Mouse (Mus musculus): ENCODE data around the gene Ctps2. TPM values are rescaled to one million over a fixed set of nuclear protein-coding genes. Genes with fewer than 3 reads are reported as not detected.

The Ctps2 gene
- polyA plus RNA-seq, 1 experiment from 2014 or later: 29.6 TPM

DNA sequence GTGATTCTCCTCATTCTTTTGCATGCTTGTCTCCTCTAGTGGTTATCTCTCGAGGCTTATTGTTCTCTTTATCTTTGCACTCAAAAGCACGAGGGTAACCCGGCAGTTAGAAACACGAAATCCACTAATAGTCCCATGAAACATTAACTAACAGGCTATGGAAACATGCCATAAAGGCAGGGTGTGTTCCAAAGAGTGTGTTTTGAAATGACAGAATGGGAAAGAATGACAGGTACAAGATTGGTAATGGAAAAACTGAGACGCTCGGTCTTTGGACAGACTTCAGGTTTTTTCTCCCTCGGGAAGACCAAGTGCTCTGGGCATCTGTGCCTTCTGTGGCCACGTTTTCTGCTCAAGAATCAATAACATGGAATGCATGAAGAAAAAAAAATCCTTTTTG lies 66.4 kb downstream of the Ctps2 start:
- no peaks in the 10 kb centered on the region for H3K4me1 ChIP-seq (replicated peaks; ENCODE audit: control insufficient read depth, insufficient read depth, low read length)
- no peak for TF ChIP-seq CTCF (IDR thresholded peaks at IDR 0.05; ENCODE audit: low read depth)
- no peak overlapping the region for H3K9ac ChIP-seq (ENCODE audit: low read depth, low read length)
- no peaks in the 10 kb centered on the region for H3K9me3 ChIP-seq (ENCODE audit: control insufficient read depth)
- H3K4me3 ChIP-seq (ENCODE audit: low read depth, low read length): no peak overlapping the region
- WGBS: 55% methylated on average over 8 of the region's 8 CpGs
- H3K4me2 ChIP-seq (replicated peaks; ENCODE audit: low read depth): 0 out of 2 replicates have a peak overlapping the region, but pooled peaks have one; percentile 32
- ATAC-seq: peak; percentile 71
- no peaks in the 10 kb centered on the region for H3K27me3 ChIP-seq (replicated peaks; ENCODE audit: control insufficient read depth, insufficient read depth, low read length)
- no peak overlapping the region for H3K27ac ChIP-seq (ENCODE audit: low read depth, low read length)
- no peaks in the 10 kb centered on the region for H3K36me3 ChIP-seq (ENCODE audit: control insufficient read depth, insufficient read depth)

DNA sequence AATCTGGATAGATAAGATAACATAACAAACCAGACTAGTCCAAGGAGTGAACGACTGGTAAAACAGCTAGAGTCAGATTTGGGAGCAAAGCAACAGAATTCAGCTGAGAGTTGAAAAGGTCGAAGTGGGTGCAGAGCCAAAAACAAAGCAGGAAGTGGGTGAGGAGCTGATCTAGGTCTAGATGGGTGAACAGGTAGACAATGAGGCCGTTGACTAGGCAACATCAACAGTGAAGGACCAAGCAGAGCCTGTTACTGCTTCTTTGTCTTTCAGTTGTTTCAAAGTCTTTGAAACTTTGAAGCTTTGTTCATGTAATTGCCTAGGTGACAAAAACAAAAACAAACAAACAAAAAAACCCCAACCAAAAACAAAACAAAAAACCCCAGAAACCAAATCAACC lies 75.2 kb downstream of the Ctps2 start:
- WGBS: 74% methylated on average over 3 of the region's 3 CpGs
- no peak overlapping the region for H3K4me2 ChIP-seq (replicated peaks; ENCODE audit: low read depth)
- H3K9me3 ChIP-seq (ENCODE audit: control insufficient read depth): no peaks in the 10 kb centered on the region
- H3K27ac ChIP-seq (ENCODE audit: low read depth, low read length): no peak overlapping the region
- H3K9ac ChIP-seq (ENCODE audit: low read depth, low read length): no peak overlapping the region
- H3K4me1 ChIP-seq (replicated peaks; ENCODE audit: control insufficient read depth, insufficient read depth, low read length): no peaks in the 10 kb centered on the region
- no peak for TF ChIP-seq CTCF (IDR thresholded peaks at IDR 0.05; ENCODE audit: low read depth)
- ATAC-seq: no peak
- H3K4me3 ChIP-seq (ENCODE audit: low read depth, low read length): no peak overlapping the region
- no peaks in the 10 kb centered on the region for H3K36me3 ChIP-seq (ENCODE audit: control insufficient read depth, insufficient read depth)
- H3K27me3 ChIP-seq (replicated peaks; ENCODE audit: control insufficient read depth, insufficient read depth, low read length): no peaks in the 10 kb centered on the region

DNA sequence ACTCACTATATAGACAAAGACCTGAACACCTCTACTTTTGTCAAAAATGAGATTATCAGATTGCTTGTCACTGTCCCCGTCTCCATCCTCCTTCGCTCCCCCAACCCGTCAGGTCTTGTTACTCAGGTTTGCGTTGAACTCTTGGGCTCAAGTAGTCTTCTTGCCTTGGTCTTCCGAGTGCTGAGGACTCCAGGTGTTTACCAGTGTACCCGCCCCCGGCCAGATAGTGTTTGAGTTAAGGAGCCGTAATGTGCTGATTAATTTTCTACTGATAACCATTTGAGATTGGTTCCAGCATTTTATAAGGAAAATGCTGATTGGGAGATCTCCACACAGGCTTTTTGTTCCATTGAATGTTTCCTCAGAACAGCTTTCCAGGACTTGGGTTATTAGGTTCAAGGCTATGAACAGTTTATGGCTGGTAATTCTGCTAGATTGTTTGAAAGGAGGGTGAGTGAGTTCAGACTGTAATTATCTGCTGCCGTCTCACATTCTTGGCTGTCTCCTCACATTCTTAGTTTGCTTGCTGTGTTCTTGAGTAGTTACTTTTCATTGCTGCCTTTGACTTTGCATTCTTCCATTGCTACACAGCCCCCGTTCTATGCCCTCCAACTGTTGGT lies 85.9 kb downstream of the Ctps2 start:
- H3K9me3 ChIP-seq (ENCODE audit: control insufficient read depth): no peaks in the 10 kb centered on the region
- no peak overlapping the region for H3K9ac ChIP-seq (ENCODE audit: low read depth, low read length)
- H3K4me2 ChIP-seq (replicated peaks; ENCODE audit: low read depth): no peak overlapping the region
- no peaks in the 10 kb centered on the region for H3K27me3 ChIP-seq (replicated peaks; ENCODE audit: control insufficient read depth, insufficient read depth, low read length)
- H3K4me1 ChIP-seq (replicated peaks; ENCODE audit: control insufficient read depth, insufficient read depth, low read length): no peaks in the 10 kb centered on the region
- TF ChIP-seq CTCF (IDR thresholded peaks at IDR 0.05; ENCODE audit: low read depth): no peak
- 62% methylated on average over 10 of the region's 10 CpGs for WGBS
- peak; percentile 73 for ATAC-seq
- H3K4me3 ChIP-seq (ENCODE audit: low read depth, low read length): no peak overlapping the region
- no peaks in the 10 kb centered on the region for H3K36me3 ChIP-seq (ENCODE audit: control insufficient read depth, insufficient read depth)
- H3K27ac ChIP-seq (ENCODE audit: low read depth, low read length): no peak overlapping the region

DNA sequence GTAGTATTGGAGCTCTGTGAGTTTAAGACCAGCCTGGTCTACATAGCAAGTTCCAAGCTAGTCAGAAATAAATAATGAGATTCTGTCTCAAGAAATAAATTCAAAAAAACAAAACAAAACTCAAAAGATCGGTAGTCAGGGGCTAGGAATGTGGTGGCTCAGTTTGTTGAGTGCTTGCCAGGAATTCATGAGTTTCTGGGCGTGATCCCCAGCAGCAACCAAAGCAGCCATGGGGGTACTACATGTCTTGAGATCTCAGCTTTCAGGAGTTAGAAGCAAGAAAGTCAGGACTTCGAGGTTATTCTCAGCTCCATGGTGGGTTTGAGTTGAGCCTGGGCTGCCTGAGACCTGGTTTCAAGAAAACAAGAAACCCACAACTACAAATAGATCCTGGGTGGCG lies 90.4 kb downstream of the Ctps2 start:
- Histone ChIP-seq H3K36me3 (ENCODE audit: control insufficient read depth, insufficient read depth) (no peaks in the 10 kb centered on the region), H3K27ac (ENCODE audit: low read depth, low read length) (no peak overlapping the region), H3K9ac (ENCODE audit: low read depth, low read length) (no peak overlapping the region), H3K4me2 (replicated peaks; ENCODE audit: low read depth) (no peak overlapping the region), H3K4me3 (ENCODE audit: low read depth, low read length) (no peak overlapping the region), H3K9me3 (ENCODE audit: control insufficient read depth) (no peaks in the 10 kb centered on the region), H3K27me3 (replicated peaks; ENCODE audit: control insufficient read depth, insufficient read depth, low read length) (no peaks in the 10 kb centered on the region), H3K4me1 (replicated peaks; ENCODE audit: control insufficient read depth, insufficient read depth, low read length) (no peaks in the 10 kb centered on the region)
- no peak for TF ChIP-seq CTCF (IDR thresholded peaks at IDR 0.05; ENCODE audit: low read depth)
- WGBS: 81% methylated on average over 4 of the region's 4 CpGs
- no peak for ATAC-seq

DNA sequence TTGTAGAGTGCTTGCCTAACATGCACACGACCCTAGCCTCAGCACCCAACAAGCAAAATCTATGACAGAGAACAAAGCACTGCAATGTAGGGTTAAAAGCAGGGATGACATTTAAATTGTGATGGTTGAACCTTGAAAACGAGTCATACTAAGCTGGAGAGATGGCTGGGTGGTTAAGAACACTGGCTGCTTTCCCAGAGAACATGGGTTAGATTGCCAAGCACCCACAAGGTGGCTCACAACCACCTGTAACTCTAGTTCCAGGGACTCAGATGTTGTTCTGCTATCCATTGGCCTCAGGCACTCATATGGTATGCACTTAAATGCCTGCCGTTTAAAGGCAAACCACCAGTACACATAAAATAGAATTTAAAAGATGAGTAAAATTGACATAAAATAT lies 91.1 kb downstream of the Ctps2 start:
- H3K27me3 ChIP-seq (replicated peaks; ENCODE audit: control insufficient read depth, insufficient read depth, low read length): no peaks in the 10 kb centered on the region
- H3K4me3 ChIP-seq (ENCODE audit: low read depth, low read length): no peak overlapping the region
- ATAC-seq: no peak
- no peak overlapping the region for H3K27ac ChIP-seq (ENCODE audit: low read depth, low read length)
- H3K9ac ChIP-seq (ENCODE audit: low read depth, low read length): no peak overlapping the region
- no peaks in the 10 kb centered on the region for H3K36me3 ChIP-seq (ENCODE audit: control insufficient read depth, insufficient read depth)
- no peaks in the 10 kb centered on the region for H3K9me3 ChIP-seq (ENCODE audit: control insufficient read depth)
- H3K4me1 ChIP-seq (replicated peaks; ENCODE audit: control insufficient read depth, insufficient read depth, low read length): no peaks in the 10 kb centered on the region
- no peak for TF ChIP-seq CTCF (IDR thresholded peaks at IDR 0.05; ENCODE audit: low read depth)
- no peak overlapping the region for H3K4me2 ChIP-seq (replicated peaks; ENCODE audit: low read depth)
- WGBS: 68% methylated on average over 3 of the region's 3 CpGs

DNA sequence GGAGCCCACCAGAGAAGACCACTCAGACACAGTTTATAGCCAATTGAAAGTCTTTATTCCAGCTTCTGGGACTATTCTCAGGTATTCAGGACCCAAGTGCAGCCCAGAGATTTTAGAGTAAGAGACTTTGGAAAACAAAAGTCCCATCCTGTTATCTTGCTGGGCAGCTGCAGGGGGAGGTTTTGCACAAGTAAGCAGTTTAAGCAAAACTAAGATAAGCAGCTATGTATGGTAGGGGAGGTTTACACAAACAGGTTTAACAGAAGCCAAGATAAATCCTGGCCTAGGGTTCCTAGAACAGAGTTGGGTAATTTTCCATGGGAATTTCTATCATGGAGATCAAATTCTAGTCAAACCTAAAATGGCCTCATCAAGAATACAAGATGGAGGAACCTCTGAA lies 126.8 kb downstream of the Ctps2 start:
- Histone ChIP-seq H3K36me3 (ENCODE audit: control insufficient read depth, insufficient read depth) (no peaks in the 10 kb centered on the region), H3K9me3 (ENCODE audit: control insufficient read depth) (no peaks in the 10 kb centered on the region), H3K4me3 (ENCODE audit: low read depth, low read length) (no peak overlapping the region), H3K4me1 (replicated peaks; ENCODE audit: control insufficient read depth, insufficient read depth, low read length) (no peaks in the 10 kb centered on the region), H3K27me3 (replicated peaks; ENCODE audit: control insufficient read depth, insufficient read depth, low read length) (no peaks in the 10 kb centered on the region), H3K4me2 (replicated peaks; ENCODE audit: low read depth) (no peak overlapping the region), H3K27ac (ENCODE audit: low read depth, low read length) (no peak overlapping the region), H3K9ac (ENCODE audit: low read depth, low read length) (no peak overlapping the region)
- TF ChIP-seq CTCF (IDR thresholded peaks at IDR 0.05; ENCODE audit: low read depth): no peak
- ATAC-seq: no peak

DNA sequence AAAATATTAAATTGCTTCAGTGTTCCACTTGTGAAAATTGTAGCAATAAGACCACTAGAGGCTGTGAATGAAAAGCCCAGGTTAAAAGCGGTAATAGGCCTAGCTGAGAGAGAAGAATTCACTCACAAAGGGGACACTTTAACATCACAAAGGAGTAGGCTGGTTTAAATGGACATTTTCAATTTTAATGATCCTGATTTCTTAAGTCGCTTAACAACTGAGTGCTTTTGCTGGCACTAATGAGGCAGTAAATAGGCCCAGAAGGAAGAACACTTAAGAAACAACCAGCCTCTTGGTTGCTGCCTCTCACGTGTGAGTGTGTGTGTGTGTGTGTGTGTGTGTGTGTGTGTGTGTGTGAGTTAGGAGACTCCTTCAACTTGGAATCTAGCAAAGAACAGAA lies 137.7 kb downstream of the Ctps2 start:
- H3K36me3 ChIP-seq (ENCODE audit: control insufficient read depth, insufficient read depth): no peaks in the 10 kb centered on the region
- TF ChIP-seq CTCF (IDR thresholded peaks at IDR 0.05; ENCODE audit: low read depth): no peak
- H3K9ac ChIP-seq (ENCODE audit: low read depth, low read length): no peak overlapping the region
- no peak overlapping the region for H3K4me3 ChIP-seq (ENCODE audit: low read depth, low read length)
- no peaks in the 10 kb centered on the region for H3K4me1 ChIP-seq (replicated peaks; ENCODE audit: control insufficient read depth, insufficient read depth, low read length)
- H3K9me3 ChIP-seq (ENCODE audit: control insufficient read depth): no peaks in the 10 kb centered on the region
- H3K27ac ChIP-seq (ENCODE audit: low read depth, low read length): no peak overlapping the region
- ATAC-seq: no peak
- H3K4me2 ChIP-seq (replicated peaks; ENCODE audit: low read depth): no peak overlapping the region
- 76% methylated on average over 3 of the region's 3 CpGs for WGBS
- no peaks in the 10 kb centered on the region for H3K27me3 ChIP-seq (replicated peaks; ENCODE audit: control insufficient read depth, insufficient read depth, low read length)

Data from intestine, postnatal 0 days (tissue).